Mouse (Mus musculus) brain, embryonic 14.5 days (tissue): Measurements from ENCODE around the gene Mgll.

Experiments
- CTCF ChIP-seq: fragments of 200-500 bp; IDR thresholded peaks from 2 replicates; pipeline ENCODE4 v1.5.1; 2012; ENCODE audit warnings: inconsistent platforms, mild to moderate bottlenecking, moderate library complexity, borderline replicate concordance; ENCODE audit not compliant: insufficient read depth, insufficient read length; ENCODE audit errors: extremely low read depth
- POLR2A ChIP-seq: fragments of 200-500 bp; IDR thresholded peaks from 2 replicates; pipeline ENCODE4 v1.6.1; 2012; ENCODE audit warnings: mild to moderate bottlenecking, inconsistent platforms, borderline replicate concordance; ENCODE audit not compliant: poor library complexity, insufficient read depth, insufficient read length, severe bottlenecking; ENCODE audit errors: extremely low read depth

DNA sequence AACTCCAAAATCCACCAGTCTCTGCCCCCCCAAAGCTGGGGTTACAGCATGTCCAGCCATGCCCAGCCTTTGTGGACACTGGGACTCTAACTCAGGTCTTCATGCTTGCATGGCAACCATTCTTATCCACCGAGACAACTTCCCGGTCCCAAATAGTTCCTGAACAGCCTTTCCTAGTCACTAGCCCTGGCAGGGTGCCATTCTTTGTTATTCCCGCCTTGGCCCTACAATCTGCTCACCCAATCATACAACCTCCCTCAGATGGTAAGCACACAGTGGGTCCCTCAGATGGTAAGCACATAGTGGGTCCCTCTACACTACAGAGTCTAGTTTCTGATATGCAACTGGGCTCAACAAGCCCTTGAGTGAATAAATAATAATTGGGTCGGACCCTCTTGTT lies 146.4 kb downstream of the Mgll start:
- no peak for TF ChIP-seq POLR2A
- TF ChIP-seq CTCF, result no peak
